Mouse (Mus musculus): Measurements from ENCODE around the gene Meis2. TPM values are rescaled to one million over a fixed set of nuclear protein-coding genes. Genes with fewer than 3 reads are reported as not detected.

Meis2 gene
- total RNA-seq, 2 experiments from 2014 or later: 80.8 to 89.3 TPM

DNA sequence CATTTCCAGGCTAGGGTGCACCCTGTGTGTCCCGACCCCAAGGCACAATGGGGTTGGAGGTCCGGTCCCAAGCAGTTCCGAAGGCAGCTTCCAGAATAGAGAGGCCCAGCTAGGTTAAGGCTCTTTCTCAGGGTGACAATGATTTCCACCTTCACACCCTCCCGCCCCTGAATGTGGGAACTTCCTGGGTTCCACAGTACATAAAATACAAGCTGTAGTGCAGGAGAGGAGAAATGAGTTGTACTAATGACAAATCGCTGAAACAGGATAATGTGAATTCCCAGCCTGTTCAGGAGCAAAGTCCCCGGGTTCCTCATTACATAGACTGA is 46.2 kb downstream of the Meis2 start:
- no peak for DNase-seq (ENCODE audit: low spot score in 2 of 2)
- intact Hi-C loops (cut with DNase I): no loop called here

DNA sequence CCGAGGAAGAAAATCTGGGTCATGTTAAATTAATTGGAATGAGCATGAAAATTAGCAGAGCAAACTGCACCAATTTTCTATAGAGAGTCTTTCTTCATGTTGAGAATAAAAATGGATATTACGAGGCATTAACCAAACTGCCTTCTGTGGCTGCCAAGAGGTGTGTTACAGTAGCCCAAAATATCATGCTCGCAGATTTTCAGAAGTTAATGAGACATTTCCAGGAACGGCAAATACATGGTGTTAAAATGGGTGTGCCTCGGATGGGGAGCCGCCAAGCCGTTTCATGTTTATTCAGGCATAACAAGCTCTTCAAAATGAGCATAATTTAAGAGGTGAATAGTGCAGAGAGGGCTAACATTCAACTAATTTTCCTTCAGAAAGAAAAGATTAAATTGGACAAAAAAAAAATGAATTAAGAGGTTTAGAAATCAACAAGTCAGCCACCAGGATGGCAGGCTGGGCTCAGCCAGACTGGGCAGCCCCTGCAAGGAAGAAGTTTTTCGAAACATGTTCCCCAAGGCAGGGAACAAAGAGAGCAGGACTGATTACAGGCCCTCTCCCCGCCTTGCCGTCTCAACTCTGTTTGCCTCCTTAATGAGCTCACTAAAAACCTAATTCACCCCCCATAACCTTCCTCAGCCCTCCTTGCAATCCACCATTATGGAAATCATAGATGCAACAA is 46.7 kb downstream of the Meis2 start:
- intact Hi-C loops (cut with DNase I): no loop called here
- DNase-seq (ENCODE audit: low spot score in 2 of 2): no peak

DNA sequence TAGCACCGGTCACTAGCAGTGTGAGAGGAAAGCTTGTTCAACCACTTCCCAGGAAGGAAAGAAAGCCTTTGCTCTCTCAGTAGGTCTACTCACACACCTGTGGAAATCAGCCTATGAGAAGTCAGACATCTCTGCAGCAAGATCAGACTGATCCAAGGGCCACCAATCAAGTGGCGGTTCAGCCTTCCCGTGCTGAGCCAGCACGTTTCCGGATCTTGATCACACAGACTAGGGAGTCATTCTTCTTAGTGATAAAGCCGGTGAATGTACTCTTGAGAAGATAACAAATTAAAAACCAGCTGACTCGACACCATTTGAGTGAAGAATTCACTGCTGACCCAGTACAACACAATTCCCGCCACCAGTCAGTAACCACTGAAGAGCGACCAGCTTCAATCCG is 50.1 kb downstream of the Meis2 start:
- intact Hi-C loops (cut with DNase I): no loop called here
- DNase-seq (ENCODE audit: low spot score in 2 of 2): no peak

DNA sequence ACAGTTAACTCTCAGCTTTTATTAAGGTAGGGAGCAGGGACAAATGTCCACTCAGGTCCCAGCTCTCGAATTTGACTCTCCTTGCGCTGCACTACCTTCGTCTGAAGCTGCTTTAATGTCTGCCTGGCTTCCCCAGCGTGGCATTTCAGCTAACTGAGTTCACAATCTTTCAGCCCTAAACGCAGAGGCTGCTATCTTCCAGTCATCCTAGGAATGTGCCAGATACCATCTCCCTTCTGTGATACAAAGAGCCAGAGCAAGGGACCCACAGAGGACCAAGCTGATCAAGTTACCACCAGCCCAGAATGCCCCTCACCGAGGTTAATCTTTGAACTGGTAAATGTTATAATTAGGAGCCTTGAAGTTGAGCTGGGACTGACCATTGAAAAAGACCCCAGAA is 55.2 kb downstream of the Meis2 start:
- intact Hi-C loops (cut with DNase I): no loop called here
- DNase-seq (ENCODE audit: low spot score in 2 of 2): no peak

DNA sequence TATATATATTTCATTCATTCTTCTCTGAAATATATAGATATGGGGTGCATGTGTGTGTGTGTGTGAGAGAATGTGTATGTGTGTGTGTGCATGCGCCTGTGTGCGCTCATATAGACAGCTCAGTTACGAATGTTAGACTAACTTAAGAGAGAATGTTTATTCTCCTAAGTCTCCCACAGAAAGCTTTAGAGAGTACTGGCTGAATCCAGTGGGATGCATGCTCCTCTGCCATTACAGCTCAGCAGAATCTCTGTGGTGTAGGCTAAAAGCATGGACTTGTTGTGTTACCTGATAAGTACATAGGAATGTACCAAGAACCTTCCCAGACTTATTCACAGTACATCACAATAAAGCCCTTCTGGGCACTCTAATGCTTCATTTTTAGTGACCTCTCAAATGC is 55.6 kb downstream of the Meis2 start:
- intact Hi-C loops (cut with DNase I): no loop called here
- DNase-seq (ENCODE audit: low spot score in 2 of 2): no peak

DNA sequence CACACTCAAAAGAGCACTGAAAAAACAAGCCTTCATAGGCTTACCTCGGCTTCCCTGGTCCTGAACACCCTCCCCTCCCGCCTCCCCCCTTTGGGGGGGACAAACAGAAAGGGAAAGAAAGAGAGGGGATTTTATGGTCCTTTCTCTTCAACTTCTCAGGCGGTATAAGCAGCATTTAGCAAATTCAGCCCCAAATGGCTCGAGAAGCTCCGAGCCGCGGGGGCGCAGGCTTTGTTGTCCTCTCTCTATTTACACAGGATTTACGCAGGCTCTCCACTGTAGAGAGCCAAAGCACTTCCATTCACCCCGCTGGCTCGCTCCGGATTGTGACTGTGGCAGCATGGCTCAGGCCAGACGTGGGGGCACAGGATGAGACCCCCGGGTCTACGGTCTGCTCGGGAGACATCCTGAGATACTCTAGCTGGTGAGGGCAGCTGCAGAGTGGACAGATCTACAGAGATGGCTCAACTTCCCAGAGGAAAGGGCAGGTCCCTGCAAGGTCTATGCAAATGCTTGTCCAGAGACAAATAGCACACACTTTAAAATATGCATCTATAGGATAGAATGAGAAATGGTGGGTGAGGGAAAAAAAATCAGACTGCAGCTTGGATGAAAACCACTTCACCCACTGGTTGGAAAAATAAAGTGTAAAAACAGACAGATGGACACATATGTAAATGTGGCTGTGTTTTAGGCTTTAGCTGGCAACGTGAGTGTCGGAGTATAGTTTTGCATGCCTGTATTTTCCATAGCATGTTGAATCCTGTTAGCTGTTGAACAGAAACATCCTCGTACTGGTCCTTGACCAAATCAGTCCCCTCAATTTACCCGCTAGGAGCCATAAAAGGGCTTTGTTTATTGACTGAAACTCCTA is 56.3 kb downstream of the Meis2 start:
- intact Hi-C loops (cut with DNase I): no loop called here
- DNase-seq (ENCODE audit: low spot score in 2 of 2): peak in 1 of 2 experiments; percentile 39

DNA sequence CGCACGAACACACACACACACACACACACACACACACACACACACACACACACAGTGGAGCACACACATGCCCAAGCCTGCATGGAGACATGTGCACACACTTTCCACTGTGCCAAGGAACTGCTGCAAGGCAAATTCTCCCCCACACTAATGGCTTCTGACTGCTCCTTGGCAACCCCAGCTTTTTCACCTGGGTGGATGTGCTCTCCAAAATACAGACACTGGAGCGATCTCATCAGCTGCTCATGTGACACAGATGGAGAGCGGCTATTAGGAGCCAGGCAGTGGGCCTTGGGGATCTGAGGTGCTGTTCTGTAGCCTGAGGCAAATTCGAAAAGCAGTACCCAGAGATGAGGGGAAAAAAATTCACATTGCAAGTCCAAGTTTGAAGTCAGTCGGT is 63.3 kb downstream of the Meis2 start:
- intact Hi-C loops (cut with DNase I): no loop called here
- DNase-seq (ENCODE audit: low spot score in 2 of 2): peak in 1 of 2 experiments; percentile 33

DNA sequence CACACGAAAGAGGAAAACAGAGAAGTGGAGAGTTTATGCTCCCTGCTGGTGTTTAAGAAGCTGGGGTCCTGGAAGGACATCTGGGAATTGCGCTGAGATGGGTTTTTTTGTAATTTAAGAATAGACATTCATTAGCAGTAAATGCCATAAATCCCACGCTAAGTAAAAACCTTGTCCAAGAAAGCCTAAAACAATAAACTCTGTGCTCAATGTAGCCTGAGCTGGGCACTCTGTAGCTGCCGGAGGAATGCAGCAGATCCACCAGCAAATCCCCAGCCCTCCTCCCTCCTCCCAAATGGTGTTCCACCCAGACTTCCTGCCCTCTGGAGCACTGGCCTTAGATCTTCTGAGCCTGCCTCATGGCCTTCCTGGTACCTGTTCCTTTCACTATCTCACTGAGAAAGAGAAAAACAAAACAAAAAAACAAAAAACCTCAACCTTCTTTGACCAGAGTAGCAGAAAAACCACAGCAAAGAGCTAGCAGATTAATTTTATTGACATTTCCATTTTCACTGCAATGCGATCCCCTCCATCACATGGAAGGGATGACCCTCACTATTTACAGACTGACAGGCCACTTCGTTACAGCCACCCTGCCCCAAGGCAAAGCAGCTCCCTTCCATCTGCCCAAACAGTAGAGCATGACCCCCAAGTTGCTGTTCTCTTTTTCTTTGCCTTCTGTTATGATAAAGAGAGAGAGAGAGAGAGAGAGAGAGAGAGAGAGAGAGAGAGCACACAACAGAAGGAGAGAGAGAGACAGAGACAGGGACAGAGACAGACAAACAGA is 64.1 kb downstream of the Meis2 start:
- DNase-seq (ENCODE audit: low spot score in 2 of 2): no peak
- intact Hi-C loops (cut with DNase I): no loop called here

DNA sequence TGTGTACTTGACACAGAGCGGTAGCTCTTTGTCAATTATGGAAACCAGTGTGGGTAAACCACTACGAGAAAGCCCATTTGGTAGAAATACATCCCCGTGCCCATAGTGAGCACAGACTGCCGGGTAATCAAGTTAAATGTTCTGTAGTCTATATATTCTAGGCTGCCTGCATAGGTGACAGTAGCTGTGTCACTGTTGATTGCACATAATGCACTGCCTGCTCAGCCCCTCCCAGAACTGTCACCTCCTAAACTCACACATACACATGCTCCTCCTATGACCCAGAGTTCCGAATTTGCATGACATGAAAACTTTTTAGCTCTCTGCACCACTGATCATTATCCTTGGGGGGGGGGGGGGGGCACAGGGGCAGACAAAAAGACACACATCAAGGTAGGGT is 65.1 kb downstream of the Meis2 start:
- no peak for DNase-seq (ENCODE audit: low spot score in 2 of 2)
- intact Hi-C loops (cut with DNase I): no loop called here

DNA sequence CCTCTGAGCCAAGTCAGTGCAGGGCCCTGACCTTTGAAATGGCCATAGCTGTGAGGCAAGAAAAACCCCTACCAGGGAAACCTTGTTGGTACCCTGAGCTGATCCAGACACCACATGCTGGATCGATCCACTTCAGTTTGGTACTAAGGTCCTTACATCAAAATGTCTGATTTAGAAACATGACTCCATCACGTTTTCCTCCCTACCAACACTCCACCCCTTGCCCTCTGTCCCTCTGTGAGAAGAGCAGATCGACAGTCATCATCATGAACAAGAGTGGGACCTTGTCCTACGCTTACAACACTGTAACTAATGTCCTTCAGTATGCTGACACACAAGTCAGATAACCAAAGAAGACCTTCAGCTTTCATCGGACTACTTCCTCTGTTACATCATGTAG is 66.8 kb downstream of the Meis2 start:
- DNase-seq (ENCODE audit: low spot score in 2 of 2): no peak
- intact Hi-C loops (cut with DNase I): no loop called here

DNA sequence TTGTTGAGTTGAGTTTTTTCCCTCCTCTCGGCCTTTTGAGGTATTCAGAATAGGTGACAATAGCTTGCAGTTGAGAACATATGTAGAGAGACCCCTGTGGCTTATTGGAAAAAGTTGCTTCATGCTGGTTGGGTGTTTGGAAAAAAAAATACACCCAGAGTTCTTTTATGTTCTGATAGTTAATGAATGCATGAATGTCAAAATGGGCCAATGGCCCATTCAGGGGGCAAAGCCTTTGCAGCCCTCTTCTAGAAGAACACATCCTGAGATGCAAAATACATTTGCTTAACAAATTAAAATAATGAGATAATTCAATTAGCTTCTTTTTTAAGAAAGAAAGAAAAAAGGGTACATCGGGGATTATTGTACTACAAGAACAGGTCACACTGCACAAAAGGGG is 69.2 kb downstream of the Meis2 start:
- no peak for DNase-seq (ENCODE audit: low spot score in 2 of 2)
- intact Hi-C loops (cut with DNase I): no loop called here

DNA sequence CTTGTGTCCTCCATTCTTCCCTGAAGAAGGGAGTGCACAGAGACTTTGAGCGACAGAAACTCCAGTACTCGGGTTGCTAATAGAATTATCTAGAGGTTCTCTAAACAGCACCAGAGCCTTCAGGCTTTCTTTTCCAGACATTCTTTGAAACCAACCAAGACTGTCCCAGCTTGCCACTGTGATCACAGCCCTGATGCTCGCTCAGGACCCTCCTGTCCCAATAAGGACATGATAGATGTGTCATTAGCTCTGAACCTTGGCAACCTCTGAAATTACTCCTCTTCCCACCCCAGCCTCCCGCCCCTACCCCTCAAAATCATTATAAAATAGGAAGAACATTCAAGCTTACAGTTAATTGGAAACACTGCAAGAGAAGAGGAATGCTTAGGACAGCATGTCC is 71.8 kb downstream of the Meis2 start:
- intact Hi-C loops (cut with DNase I): no loop called here
- no peak for DNase-seq (ENCODE audit: low spot score in 2 of 2)

DNA sequence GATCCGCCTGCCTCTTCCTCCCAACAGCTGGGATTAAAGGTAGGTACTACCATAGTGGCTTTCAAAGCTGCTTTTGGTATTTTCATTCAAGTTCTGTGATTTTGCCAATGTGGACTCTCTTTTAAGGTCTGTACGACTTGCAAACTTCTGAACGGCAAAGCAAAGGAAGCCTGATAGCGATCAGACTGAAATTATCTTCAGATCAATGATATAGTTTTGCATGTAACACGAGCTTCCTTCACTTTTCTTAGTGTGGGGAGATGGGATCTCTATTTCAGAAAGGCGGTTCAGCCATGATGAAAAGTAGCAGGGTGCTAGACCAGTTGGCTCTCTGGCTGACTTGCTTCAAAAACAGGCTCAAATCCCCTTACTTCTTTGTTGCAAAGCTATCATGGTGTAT is 76.4 kb downstream of the Meis2 start:
- DNase-seq (ENCODE audit: low spot score in 2 of 2): no peak
- intact Hi-C loops (cut with DNase I): no loop called here

DNA sequence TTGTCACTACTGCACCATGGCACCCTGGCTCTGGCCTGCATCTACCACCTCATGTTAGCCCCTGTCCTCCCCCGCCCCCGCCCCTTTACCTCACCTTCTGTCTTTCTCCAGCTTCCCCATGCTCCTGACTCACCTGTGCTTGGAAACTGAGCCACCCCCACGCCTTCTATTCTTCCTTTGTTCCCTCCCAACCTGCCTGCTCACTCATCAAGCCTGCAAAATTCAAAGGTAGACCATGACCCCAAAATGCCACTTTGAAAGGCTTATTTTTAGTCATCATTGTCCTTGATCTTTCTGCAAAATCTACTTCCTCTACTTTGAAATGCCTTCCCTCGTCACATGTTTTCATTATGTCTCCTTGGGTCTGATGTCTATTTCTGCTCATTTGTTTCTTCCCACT is 77.2 kb downstream of the Meis2 start:
- DNase-seq (ENCODE audit: low spot score in 2 of 2): no peak
- intact Hi-C loops (cut with DNase I): no loop called here

DNA sequence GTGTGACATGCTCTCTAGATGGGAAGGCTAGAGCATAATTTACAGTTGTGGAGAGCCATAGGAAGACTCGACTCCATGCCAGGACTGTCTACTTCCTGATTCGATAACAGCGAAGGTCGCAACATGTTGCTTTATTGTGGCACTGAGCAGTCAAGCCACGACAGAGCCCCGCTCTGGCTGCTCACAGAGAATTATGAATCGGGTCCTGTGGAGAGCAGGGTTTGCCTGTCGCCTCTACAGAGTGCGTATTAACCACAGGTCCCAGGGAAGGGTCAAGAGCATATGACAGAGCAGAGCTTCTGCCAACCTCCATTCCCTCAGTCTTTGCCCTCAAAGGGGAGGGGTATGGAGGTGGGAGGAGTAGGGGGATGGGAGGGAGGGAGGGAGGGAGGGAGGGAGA is 80.7 kb downstream of the Meis2 start:
- intact Hi-C loops (cut with DNase I): no loop called here
- no peak for DNase-seq (ENCODE audit: low spot score in 2 of 2)

DNA sequence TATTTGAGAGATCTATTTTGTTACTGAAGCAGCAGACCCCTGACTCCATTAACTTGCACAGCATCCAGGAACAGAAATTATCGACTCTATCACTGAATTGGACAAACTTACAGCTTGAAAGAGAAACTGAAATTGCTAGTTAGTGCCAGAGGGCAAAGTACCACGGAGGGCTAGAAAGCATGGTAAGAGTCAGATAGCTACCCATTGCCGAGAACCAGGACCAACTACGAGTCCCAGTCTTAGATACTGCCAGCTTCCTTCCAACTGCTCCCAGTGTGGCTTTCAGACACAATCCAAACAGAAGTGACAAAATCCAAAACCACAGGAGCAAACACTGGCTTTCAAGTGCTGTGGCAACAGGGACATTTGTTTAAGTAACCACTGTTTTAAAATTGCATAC is 81.2 kb downstream of the Meis2 start:
- no peak for DNase-seq (ENCODE audit: low spot score in 2 of 2)
- intact Hi-C loops (cut with DNase I): no loop called here

DNA sequence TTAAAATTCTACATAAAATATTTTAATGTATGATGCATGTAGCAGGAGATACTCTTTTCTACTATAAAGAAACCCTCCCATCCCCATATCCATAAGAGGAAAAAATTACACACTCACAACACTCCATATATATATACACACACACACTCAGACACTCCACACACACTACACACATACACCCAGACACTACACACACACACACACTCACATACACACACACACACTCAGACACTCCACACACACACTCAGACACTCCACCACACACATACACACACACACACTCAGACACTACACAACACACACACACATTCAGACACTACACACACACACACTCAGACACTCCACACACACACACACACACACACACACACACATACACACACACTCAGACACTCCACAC is 85.1 kb downstream of the Meis2 start:
- intact Hi-C loops (cut with DNase I): no loop called here
- no peak for DNase-seq (ENCODE audit: low spot score in 2 of 2)

DNA sequence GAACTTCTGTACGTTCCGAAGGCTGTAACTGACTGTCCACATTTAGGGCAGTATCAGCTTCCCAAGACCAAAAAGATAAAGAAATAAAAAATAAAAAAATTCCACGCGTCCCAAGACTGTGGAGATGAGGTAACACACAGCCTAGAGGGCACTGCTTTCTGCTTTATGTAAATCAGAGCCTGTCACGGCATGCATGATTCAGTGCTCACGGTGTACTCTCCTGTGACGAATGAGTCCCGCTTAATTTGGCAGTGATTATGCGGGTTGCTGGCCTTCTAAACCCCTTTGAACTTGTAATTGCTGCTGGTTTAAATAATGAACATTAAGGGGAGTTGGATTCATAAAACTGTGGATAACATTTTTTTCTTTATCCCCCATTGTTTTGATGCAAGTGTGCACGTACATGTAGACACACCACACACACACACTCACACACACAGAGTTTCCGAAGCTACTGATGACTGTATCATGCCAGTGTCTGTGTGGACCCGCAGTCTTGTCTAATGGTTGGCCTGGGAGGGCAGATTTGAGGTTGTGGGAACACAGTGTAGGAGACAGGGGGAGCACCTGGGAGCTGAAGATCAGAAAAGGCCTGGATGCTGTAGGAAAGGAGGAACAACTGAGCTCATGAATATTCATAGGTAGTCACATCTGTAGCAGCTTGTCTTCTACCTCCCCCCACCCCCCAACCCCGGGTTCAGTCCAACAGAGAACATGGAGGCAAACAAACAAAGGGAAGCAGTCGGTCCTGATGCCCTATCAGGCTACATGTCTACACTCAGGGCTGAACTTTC is 85.8 kb downstream of the Meis2 start:
- DNase-seq (ENCODE audit: low spot score in 2 of 2): no peak
- intact Hi-C loops (cut with DNase I): no loop called here

DNA sequence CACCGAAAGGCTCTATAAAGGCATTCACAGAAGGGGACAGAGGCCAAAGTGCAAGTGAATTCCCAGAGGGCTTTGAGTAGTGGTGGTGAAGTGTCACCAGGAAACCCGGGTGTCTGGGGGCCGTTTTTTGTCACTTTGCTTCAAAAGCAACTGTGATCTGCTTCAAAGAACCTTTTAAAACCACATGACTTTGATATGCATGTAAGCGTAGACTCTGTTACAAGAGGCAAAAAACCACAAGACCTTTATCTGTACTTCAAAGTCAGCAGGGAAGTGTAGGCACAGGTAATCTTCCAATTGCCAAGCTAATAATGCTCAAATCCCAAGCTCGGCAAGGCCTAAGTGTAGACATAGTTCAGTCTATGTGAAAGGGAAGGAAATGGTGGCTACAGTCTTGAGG is 87.0 kb downstream of the Meis2 start:
- DNase-seq (ENCODE audit: low spot score in 2 of 2): no peak
- intact Hi-C loops (cut with DNase I): no loop called here

DNA sequence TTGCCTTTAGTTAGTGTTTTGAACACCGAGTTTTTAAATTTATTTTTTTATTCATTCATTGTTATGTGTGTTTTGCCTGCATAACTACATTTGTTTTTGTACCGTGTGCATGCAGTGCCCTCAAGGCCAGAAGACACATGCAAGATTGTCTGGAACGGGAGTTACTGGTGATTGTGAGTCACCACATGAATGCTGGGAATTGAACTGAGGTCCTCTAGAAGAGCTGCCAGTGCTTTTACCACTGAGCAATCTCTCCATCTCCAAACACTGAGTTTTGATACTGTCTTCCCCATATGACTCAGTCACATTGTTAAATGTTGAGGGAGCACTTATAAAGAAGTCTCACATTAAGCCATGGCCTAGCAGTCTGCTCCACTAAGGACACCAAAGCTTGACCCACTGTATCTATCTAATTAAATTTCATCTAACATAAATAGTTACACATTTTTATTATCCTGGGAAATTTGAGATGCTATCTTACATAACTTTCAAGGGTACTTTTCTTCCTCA is 94.3 kb downstream of the Meis2 start:
- no peak for DNase-seq (ENCODE audit: low spot score in 2 of 2)
- intact Hi-C loops (cut with DNase I): no loop called here
